Mouse (Mus musculus): ENCODE measurements around the gene P4ha3. TPM values are rescaled to one million over a fixed set of nuclear protein-coding genes. Genes with fewer than 3 reads are reported as not detected.

The P4ha3 gene
- total and polyA plus RNA-seq, 2 experiments from 2014 or later, result 2.9 to 9.3 TPM

- Histone ChIP-seq H3K4me3 (ENCODE audit: low read length) (no peak overlapping the region), H3K4me1 (ENCODE audit: insufficient read depth, low read length) (no peaks in the 10 kb centered on the region), H3K9me3 (ENCODE audit: low read length) (no peaks in the 10 kb centered on the region), H3K27me3 (ENCODE audit: insufficient read depth, low read length) (no peaks in the 10 kb centered on the region), H3K9ac (replicated peaks; ENCODE audit: low read length) (no peak overlapping the region), H3K27ac (no peak overlapping the region), H3K36me3 (ENCODE audit: insufficient read depth, low read length) (no peaks in the 10 kb centered on the region), H3K4me2 (ENCODE audit: low read depth, low read length) (no peak overlapping the region)
- WGBS, result 80% methylated on average over 14 of the region's 14 CpGs
- ATAC-seq (no peak), DNase-seq (ENCODE audit: low spot score) (no peak)
- TF ChIP-seq CTCF (IDR thresholded peaks at IDR 0.05; ENCODE audit: low read depth), result no peak
Measured at GRCm38 (mm10) chr7:100298861-100299510, 13.7 kb downstream of the P4ha3 start.

DNA sequence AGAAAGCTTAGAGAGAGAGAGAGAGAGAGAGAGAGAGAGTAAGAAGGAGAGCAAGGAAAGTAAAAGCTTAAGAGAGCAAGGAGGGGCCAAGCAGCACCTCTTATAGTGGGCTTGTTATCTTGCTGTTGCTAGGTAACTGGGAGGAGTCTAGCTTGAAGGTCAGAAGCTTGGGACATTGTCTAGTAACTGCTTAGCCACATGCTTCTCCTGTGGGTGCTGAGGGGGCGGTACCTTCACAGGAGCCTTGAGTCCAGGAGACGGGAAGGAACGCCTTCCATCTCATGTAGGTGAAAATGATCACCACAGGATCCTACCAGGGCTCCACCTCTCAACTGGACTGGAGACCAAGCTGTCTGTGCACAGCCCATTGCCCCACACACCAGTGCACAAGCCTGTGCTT, 16.1 kb downstream of the P4ha3 start:
- ATAC-seq, result no peak
- H3K27ac ChIP-seq, result no peak overlapping the region
- WGBS, result 71% methylated on average over 3 of the region's 3 CpGs

DNA sequence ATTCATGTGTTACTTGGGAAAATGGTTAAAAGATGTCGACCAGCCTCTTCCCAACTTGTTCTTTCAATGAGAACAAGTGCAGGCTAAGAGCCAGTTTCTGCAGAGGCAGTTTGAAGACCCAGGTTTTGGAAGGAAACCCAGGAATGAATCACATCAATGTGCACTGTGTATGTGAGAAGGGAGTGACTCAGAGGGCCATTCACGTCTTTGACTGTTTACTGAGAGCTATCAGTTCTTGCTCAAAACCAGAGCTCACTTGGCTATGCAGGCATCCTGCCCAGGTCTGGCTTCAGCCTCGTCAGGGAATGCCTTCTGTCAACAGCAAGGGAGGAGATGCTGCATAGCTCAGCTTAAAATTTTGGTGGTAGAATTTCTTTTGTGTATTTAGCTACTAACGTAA, 17.0 kb downstream of the P4ha3 start:
- no peaks in the 10 kb centered on the region for H3K9me3 ChIP-seq (ENCODE audit: low read length)
- 0 out of 2 replicates have a peak, but pooled peaks cover under 1% of the 10 kb centered on the region for H3K4me1 ChIP-seq (ENCODE audit: insufficient read depth, low read length)
- H3K4me2 ChIP-seq (ENCODE audit: low read depth, low read length), result no peak overlapping the region
- no peaks in the 10 kb centered on the region for H3K36me3 ChIP-seq (ENCODE audit: insufficient read depth, low read length)
- no peaks in the 10 kb centered on the region for H3K27me3 ChIP-seq (ENCODE audit: insufficient read depth, low read length)
- ATAC-seq, result peak; percentile 40; the same call in 1 of the 2 replicates
- DNase-seq (ENCODE audit: low spot score), result peak; percentile 43
- H3K27ac ChIP-seq, result no peak overlapping the region
- no peak overlapping the region for H3K4me3 ChIP-seq (ENCODE audit: low read length)
- TF ChIP-seq CTCF (IDR thresholded peaks at IDR 0.05; ENCODE audit: low read depth), result no peak
- WGBS, result 48% methylated on average over 4 of the region's 4 CpGs
- no peak overlapping the region for H3K9ac ChIP-seq (replicated peaks; ENCODE audit: low read length)

More for the DNA sequence above, 16.1 kb downstream of the P4ha3 start:
- H3K27me3 ChIP-seq (ENCODE audit: insufficient read depth, low read length), result no peaks in the 10 kb centered on the region
- TF ChIP-seq CTCF (IDR thresholded peaks at IDR 0.05; ENCODE audit: low read depth), result no peak
- H3K4me2 ChIP-seq (ENCODE audit: low read depth, low read length), result no peak overlapping the region
- no peaks in the 10 kb centered on the region for H3K9me3 ChIP-seq (ENCODE audit: low read length)
- DNase-seq (ENCODE audit: low spot score), result no peak
- no peak overlapping the region for H3K9ac ChIP-seq (replicated peaks; ENCODE audit: low read length)
- H3K4me3 ChIP-seq (ENCODE audit: low read length), result no peak overlapping the region
- no peaks in the 10 kb centered on the region for H3K4me1 ChIP-seq (ENCODE audit: insufficient read depth, low read length)
- no peaks in the 10 kb centered on the region for H3K36me3 ChIP-seq (ENCODE audit: insufficient read depth, low read length)

GRCm38 (mm10) chr7:100305894-100306293, 20.6 kb downstream of the P4ha3 start:
- no peaks in the 10 kb centered on the region for H3K9me3 ChIP-seq (ENCODE audit: low read length)
- H3K27me3 ChIP-seq (ENCODE audit: insufficient read depth, low read length), result no peaks in the 10 kb centered on the region
- no peak overlapping the region for H3K27ac ChIP-seq
- no peak overlapping the region for H3K4me2 ChIP-seq (ENCODE audit: low read depth, low read length)
- no peak for DNase-seq (ENCODE audit: low spot score)
- no peak for ATAC-seq
- H3K4me1 ChIP-seq (ENCODE audit: insufficient read depth, low read length), result peaks cover 25% of the 10 kb centered on the region
- no peak for TF ChIP-seq CTCF (IDR thresholded peaks at IDR 0.05; ENCODE audit: low read depth)
- no peak overlapping the region for H3K9ac ChIP-seq (replicated peaks; ENCODE audit: low read length)
- 92% methylated on average over 9 of the region's 9 CpGs for WGBS
- no peaks in the 10 kb centered on the region for H3K36me3 ChIP-seq (ENCODE audit: insufficient read depth, low read length)
- H3K4me3 ChIP-seq (ENCODE audit: low read length), result no peak overlapping the region

DNA sequence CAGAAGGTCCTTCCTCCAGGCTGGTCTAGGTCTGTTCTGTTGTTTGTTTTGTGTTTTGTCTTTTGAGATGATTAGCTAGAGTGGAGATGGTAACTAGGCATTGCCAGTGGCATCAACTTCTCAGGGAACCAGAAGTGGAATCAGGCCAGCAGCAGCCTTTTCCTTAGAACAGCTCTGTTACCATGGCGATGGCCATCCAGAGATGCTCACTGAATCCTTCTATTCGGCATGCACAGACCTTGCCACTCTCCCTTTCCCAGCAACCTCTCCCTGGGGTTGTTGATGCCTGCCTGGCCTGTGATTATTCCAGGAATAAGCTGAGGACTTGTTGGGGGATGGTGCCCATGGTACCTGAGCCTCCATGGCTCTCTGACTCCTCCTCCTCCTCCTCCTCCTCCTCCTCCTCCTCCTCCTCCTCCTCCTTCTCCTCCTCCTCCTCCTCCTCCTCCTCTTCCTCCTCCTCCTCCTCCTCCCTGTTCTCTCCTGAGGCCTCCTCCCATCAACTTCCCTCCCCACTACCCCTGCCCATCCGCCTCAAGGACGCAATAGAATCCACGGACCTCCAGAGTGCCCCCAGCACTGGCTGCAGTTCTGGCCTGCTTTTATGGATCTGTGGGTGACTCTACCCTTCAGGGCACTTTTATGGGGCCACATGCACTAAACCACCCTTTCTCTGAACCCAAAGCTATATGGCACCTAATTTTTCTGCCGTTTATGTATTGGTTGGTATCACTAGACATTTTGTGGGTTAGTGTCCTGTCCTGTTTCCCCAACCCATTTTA, 22.7 kb downstream of the P4ha3 start:
- H3K9ac ChIP-seq (replicated peaks; ENCODE audit: low read length), result no peak overlapping the region
- WGBS, result 47% methylated on average over 5 of the region's 6 CpGs
- H3K4me1 ChIP-seq (ENCODE audit: insufficient read depth, low read length), result peaks cover 25% of the 10 kb centered on the region
- no peaks in the 10 kb centered on the region for H3K9me3 ChIP-seq (ENCODE audit: low read length)
- no peak overlapping the region for H3K4me3 ChIP-seq (ENCODE audit: low read length)
- no peak for TF ChIP-seq CTCF (IDR thresholded peaks at IDR 0.05; ENCODE audit: low read depth)
- H3K27ac ChIP-seq, result peak overlapping the region; percentile 74
- DNase-seq (ENCODE audit: low spot score) (peak; percentile 89), ATAC-seq (peak; percentile 88)
- H3K4me2 ChIP-seq (ENCODE audit: low read depth, low read length), result no peak overlapping the region
- no peaks in the 10 kb centered on the region for H3K27me3 ChIP-seq (ENCODE audit: insufficient read depth, low read length)
- H3K36me3 ChIP-seq (ENCODE audit: insufficient read depth, low read length), result no peaks in the 10 kb centered on the region

- H3K4me1 ChIP-seq (ENCODE audit: insufficient read depth, low read length), result peaks cover 25% of the 10 kb centered on the region
- WGBS, result 18% methylated on average over 1 of the region's 1 CpGs
- H3K27ac ChIP-seq, result peak overlapping the region; percentile 74
- H3K9ac ChIP-seq (replicated peaks; ENCODE audit: low read length), result no peak overlapping the region
- no peak overlapping the region for H3K4me2 ChIP-seq (ENCODE audit: low read depth, low read length)
- no peak for TF ChIP-seq CTCF (IDR thresholded peaks at IDR 0.05; ENCODE audit: low read depth)
- no peaks in the 10 kb centered on the region for H3K36me3 ChIP-seq (ENCODE audit: insufficient read depth, low read length)
- peak; percentile 49 for ATAC-seq
- H3K9me3 ChIP-seq (ENCODE audit: low read length), result no peaks in the 10 kb centered on the region
- no peaks in the 10 kb centered on the region for H3K27me3 ChIP-seq (ENCODE audit: insufficient read depth, low read length)
- H3K4me3 ChIP-seq (ENCODE audit: low read length), result no peak overlapping the region
- DNase-seq (ENCODE audit: low spot score), result peak; percentile 60
Measured at GRCm38 (mm10) chr7:100309216-100309615, 23.9 kb downstream of the P4ha3 start.

DNA sequence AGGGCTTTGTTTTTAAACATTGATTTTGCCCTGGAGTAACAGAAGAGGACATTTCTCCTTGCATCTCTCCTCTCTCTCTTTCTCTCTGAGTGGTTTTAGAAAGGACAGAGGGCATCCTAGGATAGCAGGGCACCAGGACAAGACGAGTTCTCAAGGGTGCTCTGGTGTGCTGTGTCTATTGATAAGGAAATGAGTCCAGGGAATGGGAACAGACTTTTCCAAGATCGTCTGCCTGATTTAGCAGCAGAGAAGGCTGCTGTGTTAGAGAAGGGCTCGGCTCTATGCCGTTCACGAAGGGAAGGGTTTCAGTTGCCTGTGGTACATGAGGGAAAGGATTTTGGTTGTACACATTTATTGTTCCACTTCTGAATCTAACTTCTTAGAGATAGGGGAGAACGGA, 24.4 kb downstream of the P4ha3 start:
- Histone ChIP-seq H3K4me1 (ENCODE audit: insufficient read depth, low read length) (peaks cover 25% of the 10 kb centered on the region), H3K9me3 (ENCODE audit: low read length) (no peaks in the 10 kb centered on the region), H3K36me3 (ENCODE audit: insufficient read depth, low read length) (no peaks in the 10 kb centered on the region), H3K27ac (peak overlapping the region; percentile 74), H3K27me3 (ENCODE audit: insufficient read depth, low read length) (no peaks in the 10 kb centered on the region), H3K9ac (replicated peaks; ENCODE audit: low read length) (no peak overlapping the region), H3K4me2 (ENCODE audit: low read depth, low read length) (no peak overlapping the region), H3K4me3 (ENCODE audit: low read length) (no peak overlapping the region)
- WGBS, result 30% methylated on average over 6 of the region's 6 CpGs
- TF ChIP-seq CTCF (IDR thresholded peaks at IDR 0.05; ENCODE audit: low read depth), result no peak
- ATAC-seq, result no peak
- DNase-seq (ENCODE audit: low spot score), result no peak
